Mouse (Mus musculus) forebrain, embryonic 12.5 days (tissue): ENCODE data around the gene Mta2. TPM values are rescaled to one million over a fixed set of nuclear protein-coding genes. Genes with fewer than 3 reads are reported as not detected.
"Not testable (repeated sequence)": the region's sequence is repeated elsewhere in the genome, so short reads cannot be mapped to it uniquely, and the experiment has no call there.

Experiments used
- ATAC-seq: fragments of 200-750 bp; cut with Nextera tagmentation; 2 replicates; pipeline ENCODE4 v1.8.0; 2017; ENCODE audit warnings: moderate TSS enrichment; ENCODE audit not compliant: low FRiP score
- H3K27ac ChIP-seq: fragments of 300-500 bp; sonication (generic); 2 replicates; pipeline ENCODE4 v1.5.1; 2016; ENCODE audit warnings: mild to moderate bottlenecking
- H3K27me3 ChIP-seq: fragments of 300-500 bp; sonication (generic); 2 replicates; pipeline ENCODE4 v1.6.1; 2016; ENCODE audit warnings: mild to moderate bottlenecking
- H3K36me3 ChIP-seq: fragments of 300-500 bp; sonication (generic); replicated peaks from 2 replicates; pipeline ENCODE4 v1.6.1; 2016; ENCODE audit warnings: mild to moderate bottlenecking
- H3K4me1 ChIP-seq: fragments of 300-500 bp; sonication (generic); 2 replicates; pipeline ENCODE4 v1.6.1; 2016
- H3K4me2 ChIP-seq: fragments of 300-500 bp; sonication (generic); 2 replicates; pipeline ENCODE4 v1.6.1; 2016; ENCODE audit warnings: mild to moderate bottlenecking, moderate library complexity
- H3K4me3 ChIP-seq: fragments of 300-500 bp; sonication (generic); replicated peaks from 2 replicates; pipeline ENCODE4 v1.5.1; 2016; ENCODE audit warnings: mild to moderate bottlenecking
- H3K9ac ChIP-seq: fragments of 300-500 bp; sonication (generic); 2 replicates; pipeline ENCODE4 v1.6.1; 2016; ENCODE audit warnings: mild to moderate bottlenecking
- H3K9me3 ChIP-seq: fragments of 300-500 bp; sonication (generic); 2 replicates; pipeline ENCODE4 v1.6.1; 2016
- WGBS: fragments of 180-500 bp; shearing (Covaris S2); methylation state at CpG from one replicate; pipeline ENCODE4 v1.1.7; 2016; 5-methylcytosine and 5-hydroxymethylcytosine counted together
- polyA plus RNA-seq: library from polyadenylated mRNA; unstranded; fragments of >200 nt; fragmentation: Nextera tagmentation; extraction: Ambion mirVana; gene quantifications from 2 replicates; pipeline ENCODE4 v1.2.1, GENCODE M21; 2016

Gene Mta2
- polyA plus RNA-seq, 1 experiment from 2014 or later = 193 TPM

DNA sequence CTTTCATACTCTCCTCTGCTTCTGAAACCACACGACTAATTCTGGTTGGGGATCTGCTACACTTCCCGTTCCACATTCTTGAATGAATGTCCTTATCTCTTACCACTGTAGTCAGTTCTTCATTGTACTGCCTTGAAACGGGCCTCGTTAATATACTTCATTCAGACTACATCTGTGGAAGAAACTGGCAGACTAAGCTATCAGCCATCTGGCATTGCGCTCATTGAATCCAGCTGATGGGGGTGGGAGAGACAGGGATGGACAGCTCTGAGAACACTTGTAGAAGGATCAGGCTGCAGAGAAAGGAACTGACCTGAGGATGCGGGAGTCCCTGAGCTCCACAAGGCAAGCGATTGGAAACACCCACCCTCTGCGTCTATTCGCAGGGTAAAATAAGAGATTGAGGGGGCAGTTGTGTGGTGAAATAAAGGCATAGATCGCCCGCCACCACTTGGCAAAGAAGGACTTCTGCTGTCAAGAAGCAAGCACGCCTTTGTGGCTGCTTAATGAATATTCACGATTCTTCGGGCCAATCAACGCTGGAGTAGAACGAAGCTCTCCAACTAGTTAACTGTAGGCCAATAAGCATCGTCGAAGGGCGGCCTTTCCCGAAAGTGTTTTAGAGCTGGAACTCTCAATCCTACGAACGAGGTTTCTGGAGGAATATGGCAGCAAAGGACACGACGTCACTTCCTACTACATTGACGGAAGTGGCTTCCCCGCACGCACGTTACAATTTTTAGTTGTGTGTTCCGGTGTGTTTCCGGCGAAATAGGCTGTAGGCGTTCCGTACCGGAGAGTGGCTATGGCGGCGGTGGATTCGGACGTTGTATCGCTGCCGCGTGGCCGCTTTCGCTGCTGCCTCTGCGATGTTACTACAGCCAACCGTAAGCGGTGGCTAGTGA is 11.7 kb downstream of the Mta2 start, which contains the start of gene Tut1:
Tut1 (plus strand) TSS at position 713 of the 905 bp plus-strand sequence.
- Histone ChIP-seq H3K9me3 (no peaks in the 10 kb centered on the region), H3K9ac (peak within 1 kb of the TSS; percentile 63), H3K27me3 (no peaks in the 10 kb centered on the region), H3K4me3 (peak within 1 kb of the TSS; percentile 67), H3K4me1 (peaks cover 34% of the 10 kb centered on the region), H3K4me2 (peak within 1 kb of the TSS; percentile 89), H3K36me3 (peaks cover 67% of the 10 kb centered on the region), H3K27ac (peak within 1 kb of the TSS; percentile 95)
- peak; percentile 94 for ATAC-seq
- WGBS = 1% methylated on average over 46 of the region's 46 CpGs

DNA sequence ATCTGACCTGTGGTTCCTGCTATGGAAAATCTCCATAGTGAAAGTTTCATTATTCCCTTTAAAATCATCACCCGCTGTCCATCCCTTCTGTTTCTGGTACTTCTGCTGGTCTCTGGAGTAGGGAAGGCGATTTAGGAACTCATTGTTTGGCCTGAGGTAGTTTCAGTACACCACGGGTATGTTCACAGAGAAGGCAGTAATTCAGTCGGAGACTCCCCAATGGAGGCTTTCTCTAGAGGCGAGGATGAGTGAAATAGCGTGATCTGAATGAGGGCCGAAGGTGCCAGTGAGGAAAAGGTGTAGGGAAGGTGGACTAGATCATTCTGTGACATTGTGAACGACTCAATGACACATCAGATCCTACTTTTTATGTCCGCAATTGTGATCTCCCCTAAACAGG is 12.5 kb downstream of the Mta2 start:
- H3K27me3 ChIP-seq = no peaks in the 10 kb centered on the region
- H3K4me3 ChIP-seq = peak overlapping the region; percentile 67
- H3K4me1 ChIP-seq = peaks cover 34% of the 10 kb centered on the region
- peaks cover 65% of the 10 kb centered on the region for H3K36me3 ChIP-seq
- peak overlapping the region; percentile 89 for H3K4me2 ChIP-seq
- peak overlapping the region; percentile 63 for H3K9ac ChIP-seq
- 2% methylated on average over 9 of the region's 9 CpGs for WGBS
- H3K27ac ChIP-seq = peak overlapping the region; percentile 95
- ATAC-seq = no peak
- H3K9me3 ChIP-seq = no peaks in the 10 kb centered on the region

GRCm38 (mm10) chr19:8962256-8962655 is 20.6 kb downstream of the Mta2 start:
- peaks cover 82% of the 10 kb centered on the region for H3K36me3 ChIP-seq
- no peaks in the 10 kb centered on the region for H3K9me3 ChIP-seq
- H3K4me2 ChIP-seq = no peak overlapping the region
- no peak for ATAC-seq
- no peak overlapping the region for H3K27ac ChIP-seq
- WGBS = 94% methylated on average over 2 of the region's 2 CpGs
- H3K4me3 ChIP-seq = no peak overlapping the region
- H3K4me1 ChIP-seq = peaks cover 14% of the 10 kb centered on the region
- H3K27me3 ChIP-seq = no peaks in the 10 kb centered on the region
- no peak overlapping the region for H3K9ac ChIP-seq

DNA sequence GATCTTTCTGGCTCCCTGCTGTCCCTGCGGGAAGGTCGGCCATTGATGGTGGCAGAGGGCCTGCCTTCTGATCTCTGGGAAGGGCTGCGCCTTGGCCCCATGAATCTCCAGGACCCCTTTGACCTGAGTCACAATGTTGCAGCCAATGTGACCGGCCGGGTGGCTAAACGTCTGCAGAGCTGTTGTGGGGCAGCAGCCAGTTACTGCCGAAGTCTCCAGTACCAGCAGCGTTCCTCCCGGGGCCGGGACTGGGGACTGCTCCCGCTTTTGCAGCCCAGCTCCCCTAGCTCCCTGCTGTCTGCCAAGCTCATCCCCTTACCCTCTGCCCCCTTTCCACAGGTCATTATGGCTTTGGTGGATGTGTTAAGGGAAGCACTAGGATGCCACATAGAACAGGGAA is 23.4 kb downstream of the Mta2 start:
- Histone ChIP-seq H3K9me3 (no peaks in the 10 kb centered on the region), H3K4me1 (peaks cover 23% of the 10 kb centered on the region), H3K4me3 (no peak overlapping the region), H3K27ac (no peak overlapping the region), H3K27me3 (no peaks in the 10 kb centered on the region), H3K36me3 (peaks cover 75% of the 10 kb centered on the region), H3K4me2 (no peak overlapping the region), H3K9ac (no peak overlapping the region)
- WGBS = 89% methylated on average over 11 of the region's 11 CpGs
- no peak for ATAC-seq

DNA sequence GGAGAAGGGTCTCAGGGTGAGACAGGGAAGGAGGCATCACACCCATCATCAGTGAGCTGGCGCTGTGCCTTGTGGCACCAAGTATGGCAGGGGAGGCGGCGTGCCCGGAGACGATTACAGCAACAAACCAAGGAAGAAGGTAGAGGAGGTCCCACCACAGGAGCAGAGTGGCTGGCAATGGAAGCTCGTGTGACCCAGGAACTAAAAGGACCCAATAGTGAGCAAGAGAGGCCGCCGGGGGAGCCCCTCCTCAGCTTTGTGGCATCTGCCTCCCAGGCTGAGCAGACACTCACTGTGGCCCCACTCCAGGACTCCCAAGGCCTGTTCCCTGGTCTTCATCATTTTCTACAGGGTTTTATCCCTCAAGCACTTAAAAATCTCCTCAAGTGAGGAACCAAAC is 24.1 kb downstream of the Mta2 start:
- WGBS = 79% methylated on average over 8 of the region's 8 CpGs
- peaks cover 23% of the 10 kb centered on the region for H3K4me1 ChIP-seq
- no peaks in the 10 kb centered on the region for H3K27me3 ChIP-seq
- no peak for ATAC-seq
- peaks cover 75% of the 10 kb centered on the region for H3K36me3 ChIP-seq
- peak overlapping the region; percentile 79 for H3K4me3 ChIP-seq
- H3K9me3 ChIP-seq = no peaks in the 10 kb centered on the region
- peak overlapping the region; percentile 38; the same call in 1 of the 2 replicates for H3K27ac ChIP-seq
- H3K9ac ChIP-seq = peak overlapping the region; percentile 63; the same call in 1 of the 2 replicates
- H3K4me2 ChIP-seq = peak overlapping the region; percentile 81

- Histone ChIP-seq H3K4me1 (peaks cover 23% of the 10 kb centered on the region), H3K4me3 (peak overlapping the region; percentile 79), H3K36me3 (peaks cover 75% of the 10 kb centered on the region), H3K27ac (peak overlapping the region; percentile 83), H3K27me3 (no peaks in the 10 kb centered on the region), H3K9ac (peak overlapping the region; percentile 63), H3K9me3 (no peaks in the 10 kb centered on the region), H3K4me2 (peak overlapping the region; percentile 81)
- 48% methylated on average over 5 of the region's 5 CpGs for WGBS
- no peak for ATAC-seq
Observed at GRCm38 (mm10) chr19:8966198-8966589, 24.5 kb downstream of the Mta2 start.

DNA sequence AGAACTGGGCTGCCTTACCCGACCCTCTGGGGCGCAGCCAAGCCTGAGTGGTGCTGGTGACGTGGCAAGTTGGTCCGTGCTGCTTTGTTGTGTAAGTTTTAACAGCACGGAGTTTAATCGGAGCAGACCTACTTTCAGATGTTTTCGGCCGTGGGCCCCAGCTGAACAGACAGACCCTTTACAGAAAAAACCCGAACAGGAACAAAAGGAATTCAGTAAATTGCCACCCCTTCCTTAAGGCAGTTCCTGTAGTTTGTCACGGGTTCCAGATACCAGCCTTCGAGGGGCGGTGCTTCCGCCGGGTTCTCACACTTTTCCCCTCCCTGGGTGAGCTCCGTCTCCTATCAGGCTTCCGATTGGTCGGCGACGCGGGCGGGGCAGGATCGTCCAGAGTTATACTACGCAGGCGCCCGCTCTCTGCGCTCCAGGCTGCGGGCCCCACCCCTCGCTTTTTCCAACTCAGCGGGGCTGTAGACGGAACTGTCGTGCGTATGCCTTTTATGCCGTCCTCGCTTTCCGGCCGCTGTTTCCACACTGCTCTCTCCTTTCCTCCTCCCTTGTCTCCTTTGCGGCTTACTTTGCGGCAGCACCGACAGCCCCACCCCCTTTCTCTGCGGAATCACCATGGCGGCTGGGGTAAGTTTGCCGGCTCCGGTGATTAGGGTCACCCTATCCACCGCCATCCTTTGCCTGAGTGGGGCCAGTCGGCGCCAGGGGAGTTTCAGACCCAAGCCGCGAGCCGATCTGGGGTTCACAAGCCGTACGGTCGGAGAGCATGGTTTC is 25.1 kb downstream of the Mta2 start, which contains the start of gene Eef1g:
Eef1g (plus strand) TSS at position 452 of the 783 bp plus-strand sequence.
- peak; percentile 99 for ATAC-seq
- Histone ChIP-seq H3K4me1 (peaks cover 23% of the 10 kb centered on the region), H3K27ac (peak within 1 kb of the TSS; percentile 88), H3K9ac (peak within 1 kb of the TSS; percentile 91), H3K27me3 (no peaks in the 10 kb centered on the region), H3K36me3 (peaks cover 75% of the 10 kb centered on the region), H3K4me3 (peak within 1 kb of the TSS; percentile 79), H3K9me3 (no peaks in the 10 kb centered on the region), H3K4me2 (peak within 1 kb of the TSS; percentile 81)
- 1% methylated on average over 52 of the region's 52 CpGs for WGBS

DNA sequence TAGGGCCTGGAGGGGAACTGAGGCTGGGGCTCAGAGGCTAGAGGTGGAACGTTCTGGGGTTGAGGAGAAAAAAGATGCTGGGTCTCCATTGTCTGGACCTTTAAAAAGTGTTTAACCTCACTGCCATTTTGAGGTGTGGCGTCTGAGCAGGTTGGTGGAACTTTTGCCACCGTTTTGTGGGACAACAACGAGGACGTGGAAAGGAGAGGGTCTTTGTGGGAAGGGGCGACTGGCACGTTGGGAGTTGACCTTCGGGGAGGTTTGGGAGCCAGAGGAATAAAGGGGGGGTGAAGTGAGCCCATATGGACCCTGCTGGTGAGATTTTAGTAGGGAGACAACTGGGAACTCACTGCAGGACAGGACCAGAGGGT is 25.7 kb downstream of the Mta2 start:
- peak overlapping the region; percentile 79 for H3K4me3 ChIP-seq
- peak overlapping the region; percentile 81 for H3K4me2 ChIP-seq
- H3K27me3 ChIP-seq = no peaks in the 10 kb centered on the region
- WGBS = 2% methylated on average over 8 of the region's 8 CpGs
- H3K9me3 ChIP-seq = no peaks in the 10 kb centered on the region
- peaks cover 23% of the 10 kb centered on the region for H3K4me1 ChIP-seq
- H3K9ac ChIP-seq = peak overlapping the region; percentile 91
- ATAC-seq = 0 out of 2 replicates have a peak, but pooled peaks have one; percentile 7
- H3K36me3 ChIP-seq = peaks cover 75% of the 10 kb centered on the region
- peak overlapping the region; percentile 88 for H3K27ac ChIP-seq

DNA sequence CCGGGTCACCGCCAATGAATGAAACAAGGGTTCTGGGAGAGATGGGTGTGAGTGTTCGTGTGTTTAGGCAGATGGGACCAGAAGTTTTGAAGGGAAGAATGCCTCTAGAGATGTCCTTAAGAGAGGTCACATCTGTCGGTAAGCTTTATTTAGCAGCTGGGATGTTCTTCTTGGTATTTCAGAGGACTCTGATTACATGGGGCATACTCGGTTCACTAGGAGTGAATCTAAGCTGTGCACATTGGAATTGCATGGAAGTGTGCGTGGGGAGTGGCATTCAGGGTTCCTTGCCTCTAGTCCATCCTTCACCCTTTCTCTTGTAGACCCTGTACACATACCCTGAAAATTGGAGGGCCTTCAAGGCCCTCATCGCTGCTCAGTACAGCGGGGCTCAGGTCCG is 26.2 kb downstream of the Mta2 start:
- no peaks in the 10 kb centered on the region for H3K27me3 ChIP-seq
- peak overlapping the region; percentile 88 for H3K27ac ChIP-seq
- 2% methylated on average over 9 of the region's 9 CpGs for WGBS
- H3K4me1 ChIP-seq = peaks cover 23% of the 10 kb centered on the region
- H3K4me2 ChIP-seq = peak overlapping the region; percentile 81
- no peak for ATAC-seq
- H3K9ac ChIP-seq = peak overlapping the region; percentile 91
- H3K36me3 ChIP-seq = peaks cover 75% of the 10 kb centered on the region
- no peaks in the 10 kb centered on the region for H3K9me3 ChIP-seq
- peak overlapping the region; percentile 79 for H3K4me3 ChIP-seq

GRCm38 (mm10) chr19:8972491-8972890 is 30.8 kb downstream of the Mta2 start:
- H3K9me3 ChIP-seq, H3K27me3 ChIP-seq, H3K9ac ChIP-seq, H3K4me3 ChIP-seq, H3K4me1 ChIP-seq, H3K27ac ChIP-seq, H3K4me2 ChIP-seq, ATAC-seq: not testable (repeated sequence)
- WGBS = 89% methylated on average over 8 of the region's 8 CpGs
- H3K36me3 ChIP-seq = peaks cover 88% of the 10 kb centered on the region

- 87% methylated on average over 1 of the region's 1 CpGs for whole genome bisulfite sequencing
- H3K27me3 ChIP-seq = no peaks in the 10 kb centered on the region
- no peak overlapping the region for H3K4me3 ChIP-seq
- no peak overlapping the region for H3K4me2 ChIP-seq
- no peaks in the 10 kb centered on the region; the same call in 1 of the 2 replicates for H3K4me1 ChIP-seq
- H3K9ac ChIP-seq = no peak overlapping the region
- H3K9me3 ChIP-seq = no peaks in the 10 kb centered on the region
- ATAC-seq = no peak
- no peak overlapping the region for H3K27ac ChIP-seq
- H3K36me3 ChIP-seq = peaks cover 98% of the 10 kb centered on the region
Observed at GRCm38 (mm10) chr19:8974638-8975037, 33.0 kb downstream of the Mta2 start.

GRCm38 (mm10) chr19:8975491-8975890 is 33.8 kb downstream of the Mta2 start:
- H3K4me3 ChIP-seq = no peak overlapping the region
- H3K9me3 ChIP-seq = no peaks in the 10 kb centered on the region
- no peak overlapping the region for H3K9ac ChIP-seq
- H3K27me3 ChIP-seq = no peaks in the 10 kb centered on the region
- no peak overlapping the region for H3K4me2 ChIP-seq
- no peak overlapping the region for H3K27ac ChIP-seq
- H3K4me1 ChIP-seq = no peaks in the 10 kb centered on the region; the same call in 1 of the 2 replicates
- ATAC-seq = no peak
- peaks cover 97% of the 10 kb centered on the region for H3K36me3 ChIP-seq
- 93% methylated on average over 2 of the region's 2 CpGs for WGBS
